Mouse (Mus musculus) left cerebral cortex, adult 8-10 months (tissue): ENCODE results near the gene Ccn6. TPM values are rescaled to one million over a fixed set of nuclear protein-coding genes. Genes with fewer than 3 reads are reported as not detected.

ENCODE experiments used
- DNase-seq, 2 experiments: peaks; one replicate each; pipeline ENCODE4 v3.0.0; 2022; ENCODE audit warnings: low spot score in 2 of 2
- total RNA-seq, 4 experiments: library from RNA; stranded (reverse); gene quantifications; 2 replicates each; pipeline ENCODE4 v1.2.4; 2022

Ccn6 gene
- total RNA-seq, 4 experiments from 2014 or later: 0.35 to 0.59 (median 0.55) TPM; not detected in 1

- DNase-seq: no peak
These were observed 719 bp downstream of the Ccn6 start for GRCm38 (mm10) chr10:39162666-39163484.

GRCm38 (mm10) chr10:39161406-39161805 lies 2.2 kb downstream of the Ccn6 start:
- no peak for DNase-seq

- DNase-seq: no peak
These were observed 5.3 kb downstream of the Ccn6 start for GRCm38 (mm10) chr10:39158306-39158705.

DNA sequence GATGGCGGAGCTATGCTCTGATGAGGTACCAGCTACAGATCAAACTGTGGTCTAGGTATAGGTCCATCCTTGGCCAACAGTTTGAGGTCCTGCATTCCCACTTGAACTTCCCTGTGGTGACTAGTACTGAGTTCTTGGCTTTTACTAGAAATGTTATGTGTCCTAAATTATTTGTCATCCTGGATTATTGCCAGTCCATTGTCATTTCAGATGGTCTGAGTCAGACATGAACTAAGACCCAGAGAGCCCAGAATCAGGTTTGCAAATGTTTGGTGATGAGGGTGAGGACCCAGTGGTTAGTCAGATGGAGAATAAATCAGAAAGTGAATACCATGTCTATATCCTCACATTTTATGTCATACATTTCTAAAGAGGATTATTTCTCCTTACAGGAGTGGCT lies 6.3 kb downstream of the Ccn6 start:
- DNase-seq: no peak

GRCm38 (mm10) chr10:39156719-39157118 lies 6.9 kb downstream of the Ccn6 start:
- DNase-seq: no peak

DNA sequence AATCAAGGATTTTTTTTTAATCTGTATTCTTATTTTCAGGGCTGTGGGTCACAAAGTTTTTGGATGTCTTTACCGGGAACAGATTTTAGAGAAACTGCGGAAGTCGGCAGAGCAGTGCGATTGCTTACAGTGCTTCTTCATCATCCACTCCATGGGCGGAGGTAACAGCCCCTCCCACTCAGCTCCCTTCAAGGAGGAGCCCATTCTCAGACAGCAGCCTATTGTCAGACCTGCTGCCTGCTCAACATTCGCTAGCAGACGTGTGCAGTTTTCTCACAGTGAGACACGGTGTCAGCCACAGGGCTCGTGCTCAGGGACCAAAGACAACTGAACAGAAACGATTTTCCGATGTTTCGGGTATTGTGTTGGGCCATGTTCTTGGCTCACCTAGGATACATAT lies 21.4 kb downstream of the Ccn6 start:
- DNase-seq: no peak

GRCm38 (mm10) chr10:39141401-39141800 lies 22.2 kb downstream of the Ccn6 start:
- DNase-seq: no peak

DNA sequence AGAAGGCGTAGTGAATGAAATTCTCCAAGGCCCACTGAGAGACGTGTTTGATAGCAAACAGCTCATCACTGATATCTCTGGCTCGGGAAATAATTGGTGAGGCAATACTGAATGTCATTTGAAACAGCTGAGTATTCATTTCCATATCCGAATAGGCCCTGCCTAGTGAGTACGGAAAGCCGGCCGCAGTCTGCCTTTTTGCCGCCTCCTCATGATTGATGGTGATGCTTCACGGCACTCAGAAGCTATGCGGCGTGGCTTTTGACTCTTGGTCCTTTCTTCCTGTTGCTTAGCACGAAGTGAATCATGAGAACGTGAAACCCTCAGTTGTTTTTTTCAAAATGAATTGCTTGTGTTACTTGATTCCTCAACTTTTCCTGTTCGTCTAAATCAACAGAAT lies 22.8 kb downstream of the Ccn6 start:
- DNase-seq: no peak

DNA sequence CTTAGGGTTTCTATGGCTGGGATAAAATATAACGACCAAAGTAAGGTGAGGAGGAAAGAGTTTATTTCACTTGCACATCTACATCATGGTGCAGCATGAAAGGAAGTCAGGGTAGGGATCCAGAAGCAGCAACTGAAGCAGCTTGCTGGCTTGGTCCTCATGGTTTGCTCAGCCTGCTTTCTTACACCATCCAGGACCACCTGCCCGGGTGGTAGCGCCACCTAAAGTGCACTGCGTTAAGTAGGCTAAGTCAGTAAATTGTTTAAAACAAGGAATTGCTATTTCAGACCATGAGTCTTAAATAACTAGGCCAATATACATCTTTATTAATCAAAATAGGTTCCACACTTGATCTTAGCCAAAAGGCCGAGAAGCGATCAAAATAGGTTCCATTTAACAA lies 24.8 kb downstream of the Ccn6 start:
- no peak for DNase-seq

DNA sequence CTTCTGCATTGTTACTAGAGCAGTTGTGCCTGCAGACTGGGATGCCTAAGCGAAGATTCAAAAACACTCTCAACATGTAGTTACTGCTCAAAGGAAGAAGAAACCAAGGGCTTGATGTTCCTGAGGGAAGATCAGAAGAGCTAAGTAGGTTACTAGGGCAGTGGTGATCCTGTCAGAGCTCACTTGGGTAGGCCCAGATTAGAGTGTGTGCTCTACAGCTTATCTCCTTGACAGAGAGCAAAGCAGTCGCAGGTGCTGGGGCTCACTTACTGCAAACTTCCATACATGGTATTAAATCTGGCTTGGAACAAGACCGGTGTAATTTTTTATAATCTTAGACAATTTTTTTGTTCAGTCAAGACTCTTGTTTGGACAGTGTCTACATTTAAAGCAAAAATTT lies 25.8 kb downstream of the Ccn6 start:
- no peak for DNase-seq

DNA sequence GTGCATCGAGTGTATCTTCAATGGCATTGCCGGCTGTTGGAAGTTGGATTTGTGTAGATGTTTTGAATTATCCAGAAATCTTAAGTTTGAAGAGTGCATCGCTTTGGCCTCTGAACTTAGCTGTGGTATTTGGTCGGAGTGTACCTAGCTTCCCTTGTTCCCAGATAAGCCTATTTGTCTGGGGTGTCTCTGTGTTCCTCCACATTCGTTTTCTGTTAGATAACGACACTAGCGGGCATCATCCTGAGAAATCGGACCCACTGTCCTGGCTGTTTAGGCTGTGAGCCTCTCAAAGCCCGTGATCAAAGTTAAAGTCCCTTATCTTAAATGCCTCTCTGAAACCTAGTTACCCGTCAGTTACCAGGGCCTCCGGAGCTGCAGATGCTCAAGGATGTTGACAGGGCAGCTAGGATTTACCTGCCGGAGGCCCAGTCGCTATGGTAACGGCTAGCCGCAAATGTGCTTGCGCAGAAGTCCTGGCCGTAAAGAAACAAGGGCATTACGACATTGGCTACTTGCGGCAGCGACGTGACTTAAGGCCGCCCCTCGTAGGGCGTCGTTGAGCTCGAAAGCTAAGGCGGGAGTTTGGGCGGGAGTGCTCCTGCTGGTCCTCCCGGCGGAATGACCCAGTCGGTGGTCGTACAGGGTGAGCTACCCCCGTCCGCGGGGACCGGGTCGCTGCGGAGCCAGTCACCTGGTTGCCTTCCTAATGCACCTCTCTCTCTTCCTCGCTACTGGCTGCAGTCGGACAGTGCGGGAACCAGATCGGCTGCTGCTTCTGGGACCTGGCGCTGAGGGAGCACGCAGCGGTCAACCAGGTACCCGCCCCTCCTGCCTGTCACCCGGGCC lies 29.9 kb downstream of the Ccn6 start, which contains the start of the genes Fam229b and Tube1:
Fam229b (minus strand) TSS at position 453 of the 849 bp plus-strand sequence.
Tube1 (plus strand) TSS at position 515 of the 849 bp plus-strand sequence.
- peak; percentile 87 to 95 for DNase-seq

DNA sequence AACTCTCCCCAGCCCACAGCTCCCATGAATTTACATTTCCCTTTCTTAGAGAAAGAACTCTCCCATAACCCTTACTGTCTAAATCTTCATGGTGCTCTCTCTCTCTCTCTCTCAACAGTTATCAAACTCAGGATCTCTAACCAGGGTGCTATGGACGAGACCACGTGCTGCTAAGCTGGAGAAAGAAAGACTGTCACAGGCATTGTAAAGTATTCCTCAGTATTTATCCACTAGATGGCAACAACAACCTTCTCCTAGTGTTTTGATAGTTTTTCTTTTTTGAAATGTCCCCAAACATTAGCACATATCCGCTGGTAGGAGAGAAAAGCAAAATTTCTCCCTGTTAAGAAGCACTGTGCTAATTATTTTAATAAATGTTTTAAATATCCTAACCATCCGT lies 42.2 kb downstream of the Ccn6 start:
- DNase-seq: no peak

- no peak for DNase-seq
These were observed 54.1 kb downstream of the Ccn6 start for GRCm38 (mm10) chr10:39109489-39109874.

DNA sequence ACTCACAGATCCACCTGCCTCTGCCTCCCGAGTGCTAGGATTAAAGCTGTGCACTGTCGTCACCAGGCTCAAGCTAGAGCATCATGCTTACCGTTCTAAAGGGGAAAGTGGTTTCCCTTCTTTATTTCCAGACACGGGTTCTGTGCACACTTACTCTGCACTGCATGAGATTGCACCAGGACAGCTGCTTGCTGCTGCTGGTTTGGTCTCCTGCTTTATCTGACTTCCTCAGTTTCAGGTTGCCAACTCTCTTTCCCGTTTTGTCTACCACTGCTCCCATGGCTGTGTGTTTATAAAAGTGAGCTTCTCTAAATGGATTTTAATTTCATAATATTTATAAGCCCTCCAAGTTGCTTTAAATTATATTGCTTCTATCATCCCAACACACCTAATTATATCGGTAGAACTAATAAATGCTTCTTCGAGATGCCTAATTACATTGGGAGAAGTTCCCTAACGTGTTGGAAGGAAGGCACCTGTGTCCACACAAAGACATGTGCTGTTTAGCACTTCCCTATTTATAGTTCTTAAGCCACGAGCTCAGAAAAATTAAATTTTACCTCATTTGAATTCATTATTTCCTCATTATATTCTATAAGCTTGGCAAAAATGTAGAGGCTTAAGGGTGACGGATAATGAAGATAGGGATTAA lies 54.6 kb downstream of the Ccn6 start:
- DNase-seq: no peak

GRCm38 (mm10) chr10:39106935-39107334 lies 56.7 kb downstream of the Ccn6 start:
- DNase-seq: no peak

DNA sequence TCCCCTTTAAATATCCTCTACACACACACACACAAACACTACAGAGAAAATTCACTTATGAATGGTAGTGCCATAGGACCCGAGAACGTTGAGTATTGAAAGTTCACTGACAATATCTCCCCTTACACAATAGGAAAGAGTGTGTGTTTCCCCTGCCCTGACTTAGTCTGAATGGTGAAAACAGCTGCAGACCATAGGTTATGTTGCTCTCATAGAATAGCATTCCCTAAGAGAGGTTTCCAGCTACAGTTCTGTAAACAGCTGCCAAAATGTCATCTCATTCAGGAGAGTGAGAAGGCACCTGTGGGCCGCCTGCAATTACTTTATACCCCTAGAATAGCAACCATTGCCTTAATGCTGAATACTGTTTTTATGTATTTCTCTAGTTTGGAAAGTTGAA lies 57.2 kb downstream of the Ccn6 start:
- DNase-seq: no peak

DNA sequence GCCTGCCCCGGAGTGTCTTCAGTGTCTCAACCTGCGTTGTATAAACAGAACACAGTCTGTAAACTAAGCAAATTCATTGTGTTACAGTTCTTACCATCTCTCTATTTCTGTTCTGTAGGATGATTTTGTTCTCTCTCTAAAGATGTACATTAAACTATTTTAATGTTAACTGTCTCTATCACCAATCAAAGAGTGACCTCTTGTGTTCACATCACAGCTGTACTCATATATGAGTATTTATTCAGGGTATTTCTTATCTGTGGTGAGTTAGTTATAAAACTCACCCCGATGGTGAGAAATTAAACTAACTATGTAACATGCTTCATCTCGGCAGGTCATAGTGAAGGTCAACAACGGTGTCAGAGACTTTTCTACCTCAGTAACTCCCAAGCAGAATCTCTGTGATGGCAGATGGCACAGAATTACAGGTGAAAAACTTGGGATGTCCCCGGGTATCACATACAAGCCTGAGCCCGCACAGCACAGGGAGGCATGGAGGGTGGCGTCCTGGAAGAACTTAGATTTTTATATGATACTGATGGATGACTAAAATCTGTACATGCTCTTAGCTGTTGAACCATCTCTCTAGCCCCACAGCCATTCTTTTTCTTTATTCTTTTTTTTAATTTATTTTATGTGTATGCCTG lies 58.7 kb downstream of the Ccn6 start:
- no peak for DNase-seq
